Comparison of ENCODE assay signal across 10 mouse cellular contexts in genomic region chr15:59231703-59232102, GRCm38 (mm10).
"Had no signal": no experiment of that assay in that cellular context is flagged by ENCODE, and none has a peak within 500 bp of the region (broad histone marks: within the 10 kb centered on the region; RNA-seq: fewer than 3 reads in every experiment).

No protein-coding gene starts in this region.

- DNase-seq: gastrocnemius, adult 2 months; gastrocnemius, postnatal 10 days; gastrocnemius, postnatal 25 days; heart, adult 18-20 months; heart, postnatal 10 days; heart, postnatal 4 days; kidney, postnatal 10 days; kidney, postnatal 4 days; liver; liver, embryonic 13.5 days had no signal
